Mouse (Mus musculus) lung, embryonic 16.5 days (tissue): ENCODE data around the gene Rps6ka1. TPM values are rescaled to one million over a fixed set of nuclear protein-coding genes. Genes with fewer than 3 reads are reported as not detected.
"Not testable (repeated sequence)": the region's sequence is repeated elsewhere in the genome, so short reads cannot be mapped to it uniquely, and the experiment has no call there.

Experiments used
- ATAC-seq: fragments of 200-750 bp; cut with Nextera tagmentation; 2 replicates; pipeline ENCODE4 v1.8.0; 2017; ENCODE audit warnings: low read depth, mild to moderate bottlenecking, moderate library complexity
- H3K27ac ChIP-seq: fragments of 300-500 bp; sonication (generic); 2 replicates; pipeline ENCODE4 v1.5.1; 2014; ENCODE audit warnings: mild to moderate bottlenecking, control low read depth, low read length
- H3K27me3 ChIP-seq: fragments of 300-500 bp; sonication (generic); 2 replicates; pipeline ENCODE4 v1.6.1; 2014; ENCODE audit warnings: low read depth, low read length, mixed read lengths; ENCODE audit not compliant: control insufficient read depth, insufficient read depth
- H3K36me3 ChIP-seq: fragments of 300-500 bp; sonication (generic); 2 replicates; pipeline ENCODE4 v1.6.1; 2014; ENCODE audit warnings: low read length; ENCODE audit not compliant: control insufficient read depth, insufficient read depth
- H3K4me1 ChIP-seq: fragments of 300-500 bp; sonication (generic); replicated peaks from 2 replicates; pipeline ENCODE4 v1.6.1; 2014; ENCODE audit warnings: low read length, mixed read lengths; ENCODE audit not compliant: control insufficient read depth, insufficient read depth
- H3K4me2 ChIP-seq: fragments of 300-500 bp; sonication (generic); 2 replicates; pipeline ENCODE4 v1.6.1; 2014; ENCODE audit warnings: low read depth, low read length, control low read depth
- H3K4me3 ChIP-seq: fragments of 300-500 bp; sonication (generic); 2 replicates; pipeline ENCODE4 v1.5.1; 2014; ENCODE audit warnings: mild to moderate bottlenecking, low read length, control low read depth
- H3K9ac ChIP-seq: fragments of 300-500 bp; sonication (generic); 2 replicates; pipeline ENCODE4 v1.6.1; 2014; ENCODE audit warnings: low read length, control low read depth
- H3K9me3 ChIP-seq: fragments of 300-500 bp; sonication (generic); 2 replicates; pipeline ENCODE4 v1.6.1; 2016; ENCODE audit warnings: low read length; ENCODE audit not compliant: control insufficient read depth
- WGBS: fragments of 180-500 bp; shearing (Covaris S2); extraction: QIAGEN DNeasy Blood & Tissue Kit; methylation state at CpG from one replicate; pipeline ENCODE4 v1.1.7; 2014; 5-methylcytosine and 5-hydroxymethylcytosine counted together
- polyA plus RNA-seq: library from polyadenylated mRNA; unstranded; fragments of >200 nt; fragmentation: Nextera tagmentation; extraction: Ambion mirVana; gene quantifications from 2 replicates; pipeline ENCODE4 v1.2.1, GENCODE M21; 2015

The Rps6ka1 gene
- polyA plus RNA-seq, 1 experiment from 2014 or later: 46.1 TPM

DNA sequence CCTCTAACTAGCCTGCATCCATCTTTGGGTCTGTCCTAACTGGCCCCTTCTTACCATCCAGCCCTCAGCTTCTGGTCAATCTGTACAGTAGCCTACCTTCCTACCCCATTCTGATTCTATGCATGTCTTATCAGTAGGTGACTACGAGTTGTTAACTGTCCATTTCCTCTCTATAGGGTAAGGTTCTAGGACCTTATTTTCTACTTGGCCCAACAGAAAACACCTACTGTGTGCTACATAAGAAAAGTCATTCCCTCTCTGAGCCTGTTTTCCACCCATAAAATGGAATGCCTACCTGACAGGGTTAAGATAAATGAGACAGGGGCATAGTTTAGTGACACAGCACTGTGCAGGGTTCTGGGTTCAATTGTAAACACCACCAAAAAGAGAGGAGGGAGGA, 41.0 kb downstream of the Rps6ka1 start:
- H3K4me1 ChIP-seq: no peaks in the 10 kb centered on the region
- H3K9ac ChIP-seq: no peak overlapping the region
- no peaks in the 10 kb centered on the region for H3K27me3 ChIP-seq
- WGBS: 73% methylated on average over 1 of the region's 1 CpGs
- peaks cover 7% of the 10 kb centered on the region for H3K36me3 ChIP-seq
- no peak overlapping the region for H3K4me2 ChIP-seq
- no peaks in the 10 kb centered on the region for H3K9me3 ChIP-seq
- H3K4me3 ChIP-seq: no peak overlapping the region
- no peak for ATAC-seq
- no peak overlapping the region for H3K27ac ChIP-seq

DNA sequence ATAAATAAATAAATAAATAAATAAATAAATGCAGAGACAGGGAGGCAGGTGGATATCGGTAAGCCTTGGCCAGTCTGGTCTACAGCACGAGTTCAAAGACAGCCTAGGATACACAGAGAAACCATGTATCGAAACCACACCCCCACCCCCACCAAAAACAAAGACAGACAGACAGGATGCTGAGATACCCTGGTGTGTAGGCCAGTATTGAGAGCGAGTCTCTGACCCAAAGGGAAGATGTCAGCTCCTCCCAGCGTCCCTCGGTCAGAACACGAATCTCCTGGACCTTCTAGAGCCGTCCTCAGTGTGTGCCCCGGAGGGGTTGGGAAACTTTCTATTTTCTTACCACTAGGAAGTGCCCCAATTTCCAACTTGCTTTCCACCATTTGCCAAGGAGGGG, 42.5 kb downstream of the Rps6ka1 start:
- WGBS: 84% methylated on average over 9 of the region's 9 CpGs
- Histone ChIP-seq H3K27me3 (no peaks in the 10 kb centered on the region), H3K9me3 (no peaks in the 10 kb centered on the region), H3K36me3 (0 out of 2 replicates have a peak, but pooled peaks cover 2% of the 10 kb centered on the region), H3K4me1 (no peaks in the 10 kb centered on the region), H3K4me3 (no peak overlapping the region), H3K9ac (no peak overlapping the region), H3K4me2 (no peak overlapping the region), H3K27ac (no peak overlapping the region)
- no peak for ATAC-seq

DNA sequence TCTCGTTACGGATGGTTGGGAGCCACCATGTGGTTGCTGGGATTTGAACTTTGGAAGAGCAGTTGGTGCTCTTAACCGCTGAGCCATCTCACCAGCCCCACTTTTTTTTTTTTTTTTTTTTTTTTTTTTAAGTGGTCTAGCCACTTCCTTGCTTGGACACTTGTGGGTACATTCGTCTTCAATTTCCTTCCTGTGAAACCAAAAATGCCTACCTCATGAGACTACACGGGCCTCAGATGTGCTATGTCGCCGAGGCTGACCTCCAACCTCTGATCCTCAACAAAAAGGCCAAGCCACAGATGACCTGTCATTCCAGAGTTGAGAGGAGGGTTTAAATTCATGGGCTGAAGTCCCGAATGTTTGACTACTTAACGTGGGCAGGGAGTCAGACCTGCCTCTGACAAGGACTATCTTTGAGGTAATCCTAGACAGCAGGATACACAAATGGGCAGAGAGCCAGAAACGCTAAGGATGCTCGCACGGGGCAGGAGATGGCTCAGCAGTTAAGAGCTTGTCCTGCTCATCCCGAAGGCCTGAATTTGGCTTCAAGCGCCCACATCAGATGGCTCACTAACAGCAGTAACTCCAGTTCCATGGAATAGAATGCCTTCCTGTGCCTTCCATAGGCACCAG, 43.3 kb downstream of the Rps6ka1 start:
- H3K4me2 ChIP-seq: no peak overlapping the region
- no peaks in the 10 kb centered on the region for H3K36me3 ChIP-seq
- no peak for ATAC-seq
- H3K27me3 ChIP-seq: no peaks in the 10 kb centered on the region
- 49% methylated on average over 14 of the region's 14 CpGs for WGBS
- no peaks in the 10 kb centered on the region for H3K9me3 ChIP-seq
- H3K4me1 ChIP-seq: no peaks in the 10 kb centered on the region
- no peak overlapping the region for H3K9ac ChIP-seq
- no peak overlapping the region for H3K27ac ChIP-seq
- no peak overlapping the region for H3K4me3 ChIP-seq

DNA sequence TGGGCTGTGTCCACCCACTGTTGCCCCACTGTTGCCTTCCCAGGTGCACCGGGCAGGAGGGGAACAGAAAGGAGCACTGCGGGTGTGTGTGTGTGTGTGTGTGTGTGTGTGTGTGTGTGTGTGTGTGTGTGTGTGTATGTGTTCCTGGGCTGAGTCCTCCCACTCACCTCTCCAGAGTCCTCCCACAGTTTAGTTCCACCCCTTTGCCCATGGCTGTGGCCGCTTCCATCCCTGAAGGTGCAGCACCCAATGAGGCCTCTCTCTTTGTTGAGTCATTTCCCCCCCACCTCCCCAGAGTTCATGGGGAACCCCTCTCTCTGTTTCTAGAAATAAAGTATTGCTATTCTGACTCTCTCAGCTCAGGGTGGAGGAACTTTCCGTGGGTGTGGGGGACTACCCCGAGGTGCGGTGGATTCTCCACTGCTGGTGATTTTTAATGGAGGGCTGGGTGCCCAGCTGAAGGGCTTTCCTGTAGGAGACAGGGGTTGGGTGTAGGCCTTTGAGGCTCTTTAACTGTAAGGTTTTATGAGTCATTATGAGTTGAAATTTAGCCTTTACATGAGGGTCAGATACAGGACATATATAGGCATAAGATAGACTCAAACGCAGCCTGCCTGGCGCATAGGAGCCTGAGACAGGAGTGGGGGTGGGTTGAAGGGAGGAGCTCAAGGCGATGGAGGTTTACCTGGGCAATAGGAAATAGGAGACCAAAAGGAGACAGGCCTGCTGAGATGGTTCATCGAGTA, 44.4 kb downstream of the Rps6ka1 start:
- H3K9ac ChIP-seq: no peak overlapping the region
- H3K27ac ChIP-seq: no peak overlapping the region
- no peaks in the 10 kb centered on the region for H3K4me1 ChIP-seq
- 81% methylated on average over 9 of the region's 10 CpGs for WGBS
- ATAC-seq: 0 out of 2 replicates have a peak, but pooled peaks have one; percentile 31
- H3K4me2 ChIP-seq: no peak overlapping the region
- H3K36me3 ChIP-seq: no peaks in the 10 kb centered on the region
- no peak overlapping the region for H3K4me3 ChIP-seq
- no peaks in the 10 kb centered on the region for H3K27me3 ChIP-seq
- H3K9me3 ChIP-seq: no peaks in the 10 kb centered on the region

- not testable (repeated sequence) for H3K27me3 ChIP-seq, H3K27ac ChIP-seq, H3K4me1 ChIP-seq, H3K9me3 ChIP-seq, H3K36me3 ChIP-seq, ATAC-seq, H3K9ac ChIP-seq, H3K4me3 ChIP-seq, H3K4me2 ChIP-seq
- 64% methylated on average over 7 of the region's 7 CpGs for WGBS
Measured at GRCm38 (mm10) chr4:133841756-133842483, 45.7 kb downstream of the Rps6ka1 start.

GRCm38 (mm10) chr4:133841035-133841434, 46.6 kb downstream of the Rps6ka1 start:
- WGBS: 31% methylated on average over 9 of the region's 9 CpGs
- no peak overlapping the region for H3K4me3 ChIP-seq
- no peaks in the 10 kb centered on the region for H3K4me1 ChIP-seq
- H3K27ac ChIP-seq: no peak overlapping the region
- no peak overlapping the region for H3K4me2 ChIP-seq
- no peaks in the 10 kb centered on the region for H3K27me3 ChIP-seq
- no peak overlapping the region for H3K9ac ChIP-seq
- H3K36me3 ChIP-seq: no peaks in the 10 kb centered on the region
- peak; percentile 43; the same call in 1 of the 2 replicates for ATAC-seq
- no peaks in the 10 kb centered on the region for H3K9me3 ChIP-seq

DNA sequence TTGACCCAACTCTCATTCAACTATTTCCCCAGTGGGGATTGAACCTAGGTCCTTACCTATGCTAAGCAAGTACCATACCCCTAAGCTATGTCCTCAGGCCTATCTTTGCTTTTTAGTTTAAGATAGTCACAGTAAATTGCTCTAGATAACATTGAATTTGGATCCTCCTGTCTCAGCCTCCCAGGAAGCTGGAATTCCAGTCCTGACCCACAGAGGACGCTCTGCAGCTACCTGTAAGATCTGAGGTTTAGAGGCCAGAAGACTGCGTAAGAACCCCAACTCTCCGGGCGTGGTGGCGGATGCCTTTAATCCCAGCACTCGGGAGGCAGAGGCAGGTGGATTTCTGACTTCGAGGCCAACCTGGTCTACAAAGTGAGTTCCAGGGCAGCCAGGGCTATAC, 47.1 kb downstream of the Rps6ka1 start:
- 88% methylated on average over 7 of the region's 7 CpGs for WGBS
- H3K4me2 ChIP-seq: no peak overlapping the region
- ATAC-seq: no peak
- H3K27me3 ChIP-seq: no peaks in the 10 kb centered on the region
- no peak overlapping the region for H3K4me3 ChIP-seq
- no peaks in the 10 kb centered on the region for H3K4me1 ChIP-seq
- no peaks in the 10 kb centered on the region for H3K36me3 ChIP-seq
- no peak overlapping the region for H3K27ac ChIP-seq
- no peaks in the 10 kb centered on the region for H3K9me3 ChIP-seq
- no peak overlapping the region for H3K9ac ChIP-seq

DNA sequence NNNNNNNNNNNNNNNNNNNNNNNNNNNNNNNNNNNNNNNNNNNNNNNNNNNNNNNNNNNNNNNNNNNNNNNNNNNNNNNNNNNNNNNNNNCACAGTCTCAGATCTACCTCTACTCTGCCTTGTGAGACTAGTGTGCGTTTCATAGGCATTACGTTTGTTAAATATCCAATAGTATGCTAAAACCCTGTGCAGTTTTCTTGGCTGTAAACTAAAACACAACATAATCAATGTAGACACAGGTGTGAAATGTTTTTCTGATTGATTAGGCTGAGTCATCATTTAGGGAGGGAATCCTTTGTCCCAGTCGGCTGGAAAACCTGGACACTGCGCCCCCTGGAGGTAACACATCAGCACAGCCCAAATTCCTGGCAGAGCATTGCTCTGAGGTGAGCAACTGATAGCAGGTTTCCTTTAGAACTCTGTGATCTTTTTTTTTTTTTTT, 48.2 kb downstream of the Rps6ka1 start:
- no peaks in the 10 kb centered on the region for H3K27me3 ChIP-seq
- H3K36me3 ChIP-seq: no peaks in the 10 kb centered on the region
- no peak overlapping the region for H3K4me2 ChIP-seq
- H3K4me3 ChIP-seq: no peak overlapping the region
- ATAC-seq: no peak
- 62% methylated on average over 4 of the region's 4 CpGs for WGBS
- H3K9me3 ChIP-seq: no peaks in the 10 kb centered on the region
- H3K27ac ChIP-seq: no peak overlapping the region
- no peak overlapping the region for H3K9ac ChIP-seq
- no peaks in the 10 kb centered on the region for H3K4me1 ChIP-seq

- H3K9me3 ChIP-seq: no peaks in the 10 kb centered on the region
- H3K4me1 ChIP-seq: peaks cover 2% of the 10 kb centered on the region; the same call in 1 of the 2 replicates
- H3K27me3 ChIP-seq: no peaks in the 10 kb centered on the region
- H3K4me2 ChIP-seq: no peak overlapping the region
- H3K36me3 ChIP-seq: no peaks in the 10 kb centered on the region
- H3K27ac ChIP-seq: no peak overlapping the region
- no peak overlapping the region for H3K4me3 ChIP-seq
- no peak overlapping the region for H3K9ac ChIP-seq
- 51% methylated on average over 10 of the region's 10 CpGs for WGBS
- ATAC-seq: no peak
Measured at GRCm38 (mm10) chr4:133836575-133836974, 51.0 kb downstream of the Rps6ka1 start.
